29 mouse cellular contexts compared by ENCODE assay signal in the genomic region with DNA sequence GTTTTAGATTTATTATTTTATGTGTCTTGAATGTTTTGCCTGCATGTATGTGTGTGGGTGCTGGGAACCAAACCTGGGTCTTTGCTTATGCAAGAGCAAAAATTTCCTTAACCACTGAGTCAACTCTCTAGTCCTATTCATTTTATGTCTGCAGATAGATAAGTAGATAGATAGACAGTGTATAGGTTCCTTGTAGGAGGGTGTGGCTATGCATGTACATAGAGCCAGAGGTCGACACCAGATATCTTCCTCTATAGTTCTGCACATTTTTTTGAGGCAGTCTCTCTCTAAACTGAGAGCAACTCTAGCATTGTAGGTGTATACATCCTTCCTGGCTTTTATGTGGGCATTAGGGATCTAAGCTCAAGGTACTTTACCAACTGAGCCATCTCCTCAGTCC. TPM values are rescaled to one million over a fixed set of nuclear protein-coding genes. Genes with fewer than 3 reads are reported as not detected.
"Had no signal": no experiment of that assay in that cellular context is flagged by ENCODE, and none has a peak within 500 bp of the region (broad histone marks: within the 10 kb centered on the region; RNA-seq: fewer than 3 reads in every experiment).

No protein-coding gene starts in this region.

- H3K4me2 ChIP-seq: embryonic facial prominence, embryonic 12.5 days; embryonic facial prominence, embryonic 13.5 days; embryonic facial prominence, embryonic 15.5 days; forebrain, embryonic 12.5 days; forebrain, embryonic 13.5 days; forebrain, embryonic 15.5 days had no signal

- H3K4me1 ChIP-seq: embryonic facial prominence, embryonic 10.5 days; embryonic facial prominence, embryonic 12.5 days; embryonic facial prominence, embryonic 13.5 days; embryonic facial prominence, embryonic 15.5 days; forebrain, embryonic 10.5 days; forebrain, embryonic 12.5 days; forebrain, embryonic 13.5 days; forebrain, embryonic 15.5 days had no signal

- H3K27ac ChIP-seq: embryonic facial prominence, embryonic 10.5 days; embryonic facial prominence, embryonic 12.5 days; embryonic facial prominence, embryonic 13.5 days; embryonic facial prominence, embryonic 15.5 days; forebrain, embryonic 10.5 days; forebrain, embryonic 12.5 days; forebrain, embryonic 13.5 days; forebrain, embryonic 15.5 days; gastrocnemius, adult 2 months had no signal

- ATAC-seq: forebrain, embryonic 13.5 days; forebrain, embryonic 14.5 days; forebrain, embryonic 15.5 days; forebrain, embryonic 16.5 days; forebrain, postnatal 0 days had no signal

- H3K27me3 ChIP-seq: embryonic facial prominence, embryonic 12.5 days; embryonic facial prominence, embryonic 13.5 days; embryonic facial prominence, embryonic 15.5 days; forebrain, embryonic 12.5 days; forebrain, embryonic 13.5 days; forebrain, embryonic 15.5 days had no signal

- DNase-seq: cerebellum, adult 2 months; cerebellum, adult 8-10 months; cerebellum, adult 9-10 months; cerebellum, adult 9-11 months; cerebellum, postnatal 10 days; cerebellum, postnatal 14 days; cerebellum, postnatal 25 days; cerebellum, postnatal 36 days; embryo, embryonic 11 days; forebrain, postnatal 0 days; gastrocnemius, adult 2 months; gastrocnemius, postnatal 10 days; gastrocnemius, postnatal 14 days; gastrocnemius, postnatal 25 days; gastrocnemius, postnatal 36 days; heart, adult 11 months; heart, adult 18-20 months had no signal

- H3K9me3 ChIP-seq: embryonic facial prominence, embryonic 10.5 days; embryonic facial prominence, embryonic 12.5 days; embryonic facial prominence, embryonic 13.5 days; embryonic facial prominence, embryonic 15.5 days; forebrain, embryonic 10.5 days; forebrain, embryonic 12.5 days; forebrain, embryonic 13.5 days; forebrain, embryonic 15.5 days had no signal

- H3K9ac ChIP-seq: embryonic facial prominence, embryonic 12.5 days; embryonic facial prominence, embryonic 13.5 days; embryonic facial prominence, embryonic 15.5 days; forebrain, embryonic 12.5 days; forebrain, embryonic 13.5 days; forebrain, embryonic 15.5 days; forebrain, postnatal 0 days had no signal

- H3K4me3 ChIP-seq: embryonic facial prominence, embryonic 10.5 days; embryonic facial prominence, embryonic 12.5 days; embryonic facial prominence, embryonic 13.5 days; embryonic facial prominence, embryonic 15.5 days; erythroblast, embryonic 14.5 days; forebrain, embryonic 10.5 days; forebrain, embryonic 12.5 days; forebrain, embryonic 13.5 days; forebrain, embryonic 15.5 days; gastrocnemius, adult 2 months had no signal

RNA-seq across cellular contexts. Expression of a gene that starts 34.0 kb away (rescaled TPM):
- total RNA-seq: gastrocnemius, postnatal 36 days; granulocyte monocyte progenitor cell, adult 5-6 weeks; heart, adult 18-20 months had no signal
- polyA plus RNA-seq: forebrain, embryonic 15.5 days had no signal
